In genomic region chr6:86639180-86640160, GRCm38 (mm10) we compare ENCODE assay signal across 11 mouse cellular contexts. TPM values are rescaled to one million over a fixed set of nuclear protein-coding genes. Genes with fewer than 3 reads are reported as not detected.
DNase-seq lines count a peak whose midpoint lies in the region; TF ChIP-seq lines count a peak whose summit lies in the region.
"Had no signal": no experiment of that assay in that cellular context is flagged by ENCODE, and none has a peak within 500 bp of the region (broad histone marks: within the 10 kb centered on the region; RNA-seq: fewer than 3 reads in every experiment).

No protein-coding gene starts in this region.

- peak overlapping the region; percentile 59; the same call in 1 of the 2 replicates for H3K27ac ChIP-seq in brown adipose tissue, adult 24 weeks (replicated peaks; ENCODE audit: low read depth, low read length)
- no peak overlapping the region for H3K27ac ChIP-seq in layer of hippocampus, adult 2 months
- H3K27ac ChIP-seq: forebrain, embryonic 13.5 days; limb, embryonic 15.5 days had no signal

- TF ChIP-seq CTCF in layer of hippocampus, adult 2 months (conservative IDR thresholded peaks at IDR 0.05) = no peak

- no peak overlapping the region for H3K4me3 ChIP-seq in brown adipose tissue, adult 24 weeks (ENCODE audit: insufficient read depth, low read depth, low read length)
- H3K4me3 ChIP-seq in layer of hippocampus, adult 2 months = no peak overlapping the region
- H3K4me3 ChIP-seq: forebrain, embryonic 13.5 days; limb, embryonic 15.5 days had no signal

- peak; percentile 30 for DNase-seq in lung, postnatal 36 days
- DNase-seq in lung, postnatal 14 days = no peak
- DNase-seq in liver = peak; percentile 83
- peak; percentile 63 to 81 for DNase-seq in spleen, postnatal 36 days (ENCODE audit: low spot score in 2 of 2)
- no peak for DNase-seq in natural killer cell, adult 2 months (ENCODE audit: low spot score in 2 of 2)
- no peak for DNase-seq in layer of hippocampus, adult 2 months (ENCODE audit: low spot score in 2 of 2)
- DNase-seq in layer of hippocampus, postnatal 36 days = no peak
- DNase-seq: cerebellum, adult 9-10 months had no signal

- H3K4me1 ChIP-seq in brown adipose tissue, adult 24 weeks (ENCODE audit: control insufficient read depth, insufficient read depth, insufficient read length, low read length) = peaks cover 4% of the 10 kb centered on the region; the same call in 1 of the 2 replicates
- H3K4me1 ChIP-seq: forebrain, embryonic 13.5 days had no signal

RNA-seq across cellular contexts. Expression of gene Asprv1, which starts 11.5 kb away (rescaled TPM):
- polyA plus RNA-seq in brown adipose tissue, adult 24 weeks (2012; ENCODE audit: insufficient read depth, insufficient read length, missing spikeins) = 0.67 and 0.96 TPM in 2 replicates
- total RNA-seq in layer of hippocampus, adult 2 months (2021) = 1 to 10 TPM; 1.2 to 1.9 TPM
- total RNA-seq in layer of hippocampus, postnatal 36 days (2021) = 1 to 10 TPM in 1 of 2 experiments, under 1 TPM in 1; 0.88 to 1.7 TPM

RNA-seq across cellular contexts. Expression of gene Mxd1, which starts 29.5 kb away (rescaled TPM):
- 3.4 and 4.9 TPM in 2 replicates for polyA plus RNA-seq in brown adipose tissue, adult 24 weeks (2012; ENCODE audit: insufficient read depth, insufficient read length, missing spikeins)
- 10 to 100 TPM; 17.9 to 20.7 TPM for total RNA-seq in layer of hippocampus, adult 2 months (2021)
- total RNA-seq in layer of hippocampus, postnatal 36 days (2021) = 10 to 100 TPM; 20.7 to 28.7 TPM

RNA-seq across cellular contexts. Expression of gene Snrnp27, which starts 44.9 kb away (rescaled TPM):
- 113 and 121 TPM in 2 replicates for polyA plus RNA-seq in brown adipose tissue, adult 24 weeks (2012; ENCODE audit: insufficient read depth, insufficient read length, missing spikeins)
- total RNA-seq in layer of hippocampus, adult 2 months (2021) = 10 to 100 TPM; 60.6 to 60.8 TPM
- 10 to 100 TPM; 59.1 to 62.8 TPM for total RNA-seq in layer of hippocampus, postnatal 36 days (2021)

Comparison
In these comparisons a context has a peak if more than half of its experiments do, and no peak if none do; other contexts are left out.
1. DNase-seq: peak in lung, postnatal 36 days (single experiment), liver (single experiment) and spleen, postnatal 36 days (2 of 2); none in lung, postnatal 14 days (single experiment), natural killer cell, adult 2 months (0 of 2), layer of hippocampus, adult 2 months (0 of 2) and layer of hippocampus, postnatal 36 days (0 of 2).